ENCODE assay signal across 8 mouse cellular contexts in genomic region chr11:16871120-16871519, GRCm38 (mm10).
DNase-seq lines count a peak whose midpoint lies in the region; ATAC-seq and TF ChIP-seq lines count a peak whose summit lies in the region.

No protein-coding gene starts in this region.

- peak; percentile 64 for TF ChIP-seq CTCF in E14TG2a.4 (conservative IDR thresholded peaks at IDR 0.05; ENCODE audit: low read length)
- peak; percentile 64 for TF ChIP-seq CTCF in lung, adult 2 months (IDR thresholded peaks at IDR 0.05; ENCODE audit: insufficient read depth, low read length)

- peak; percentile 12 for DNase-seq in hindbrain, embryonic 11.5 days (ENCODE audit: low spot score)
- DNase-seq in hindbrain, embryonic 14.5 days (ENCODE audit: low spot score) = no peak
- peak; percentile 6 for DNase-seq in cerebellum, adult 11-12 months
- peak; percentile 65 for DNase-seq in intestine, embryonic 14.5 days (ENCODE audit: low spot score)
- peak; percentile 64 for DNase-seq in lung, adult 2 months
- peak; percentile 9 to 27 for DNase-seq in thymus, adult 18-20 months
- no peak for DNase-seq in layer of hippocampus, postnatal 25 days (ENCODE audit: extremely low spot score in 1 of 2, low spot score in 1 of 2)

- no peak overlapping the region for H3K4me2 ChIP-seq in hindbrain, embryonic 11.5 days (replicated peaks; ENCODE audit: low read depth, low read length)
- H3K4me2 ChIP-seq in hindbrain, embryonic 14.5 days (replicated peaks) = no peak overlapping the region
- H3K4me2 ChIP-seq in intestine, embryonic 14.5 days (ENCODE audit: low read length) = no peak overlapping the region

- no peaks in the 10 kb centered on the region for H3K4me1 ChIP-seq in hindbrain, embryonic 11.5 days (replicated peaks; ENCODE audit: control insufficient read depth, insufficient read depth, low read length)
- H3K4me1 ChIP-seq in hindbrain, embryonic 14.5 days (replicated peaks; ENCODE audit: control insufficient read depth, insufficient read depth, low read length) = no peaks in the 10 kb centered on the region; the same call in 1 of the 2 replicates
- peaks cover 23% of the 10 kb centered on the region for H3K4me1 ChIP-seq in E14TG2a.4 (replicated peaks; ENCODE audit: low read depth, low read length)
- H3K4me1 ChIP-seq in intestine, embryonic 14.5 days (replicated peaks; ENCODE audit: control insufficient read depth, insufficient read depth, low read length) = no peaks in the 10 kb centered on the region; the same call in 1 of the 2 replicates
- H3K4me1 ChIP-seq in lung, adult 2 months (ENCODE audit: control insufficient read depth, insufficient read depth, low read length) = no peaks in the 10 kb centered on the region

- 62% methylated on average over 5 of the region's 5 CpGs for WGBS in hindbrain, embryonic 11.5 days
- 74% methylated on average over 5 of the region's 5 CpGs for WGBS in hindbrain, embryonic 14.5 days
- WGBS in intestine, embryonic 14.5 days = 63% methylated on average over 5 of the region's 5 CpGs
- WGBS in lung, adult 2 months = 52% methylated on average over 5 of the region's 5 CpGs

- 0 out of 2 replicates have a peak, but pooled peaks have one; percentile 31 for ATAC-seq in hindbrain, embryonic 11.5 days (ENCODE audit: low FRiP score)
- no peak for ATAC-seq in hindbrain, embryonic 14.5 days (ENCODE audit: low FRiP score)
- ATAC-seq in intestine, embryonic 14.5 days (replicated peaks; ENCODE audit: low FRiP score, low TSS enrichment, low read depth) = no peak; the same call in 1 of the 2 replicates

- H3K27ac ChIP-seq in hindbrain, embryonic 11.5 days (ENCODE audit: low read depth, low read length) = no peak overlapping the region
- no peak overlapping the region for H3K27ac ChIP-seq in hindbrain, embryonic 14.5 days
- H3K27ac ChIP-seq in intestine, embryonic 14.5 days (ENCODE audit: low read depth) = no peak overlapping the region

- H3K9me3 ChIP-seq in hindbrain, embryonic 11.5 days (ENCODE audit: control insufficient read depth, low read length) = no peaks in the 10 kb centered on the region
- no peaks in the 10 kb centered on the region for H3K9me3 ChIP-seq in hindbrain, embryonic 14.5 days (ENCODE audit: control insufficient read depth, low read length)
- H3K9me3 ChIP-seq in E14TG2a.4 (ENCODE audit: low read length) = no peaks in the 10 kb centered on the region
- H3K9me3 ChIP-seq in intestine, embryonic 14.5 days (ENCODE audit: control insufficient read depth, low read length) = no peaks in the 10 kb centered on the region

- no peak overlapping the region for H3K4me3 ChIP-seq in hindbrain, embryonic 11.5 days (ENCODE audit: low read depth, low read length)
- no peak overlapping the region for H3K4me3 ChIP-seq in hindbrain, embryonic 14.5 days (replicated peaks; ENCODE audit: low read length)
- H3K4me3 ChIP-seq in E14TG2a.4 (replicated peaks; ENCODE audit: low read length) = no peak overlapping the region
- no peak overlapping the region for H3K4me3 ChIP-seq in intestine, embryonic 14.5 days (ENCODE audit: low read depth, low read length)
- H3K4me3 ChIP-seq in lung, adult 2 months (replicated peaks; ENCODE audit: extremely low read depth, low read depth, low read length) = no peak overlapping the region

- TF ChIP-seq POLR2A in lung, adult 2 months (IDR thresholded peaks at IDR 0.05; ENCODE audit: borderline replicate concordance, extremely low read depth, low read depth, low read length) = no peak

- no peaks in the 10 kb centered on the region for H3K27me3 ChIP-seq in hindbrain, embryonic 11.5 days (ENCODE audit: control insufficient read depth, insufficient read depth, low read length)
- H3K27me3 ChIP-seq in hindbrain, embryonic 14.5 days (ENCODE audit: control insufficient read depth, insufficient read depth, low read length) = no peaks in the 10 kb centered on the region
- no peaks in the 10 kb centered on the region for H3K27me3 ChIP-seq in E14TG2a.4 (ENCODE audit: insufficient read depth, low read length)
- no peaks in the 10 kb centered on the region for H3K27me3 ChIP-seq in intestine, embryonic 14.5 days (replicated peaks; ENCODE audit: control insufficient read depth, insufficient read depth, low read length)

- no peaks in the 10 kb centered on the region for H3K36me3 ChIP-seq in hindbrain, embryonic 11.5 days (ENCODE audit: control insufficient read depth, insufficient read depth, low read length)
- no peaks in the 10 kb centered on the region for H3K36me3 ChIP-seq in hindbrain, embryonic 14.5 days (replicated peaks; ENCODE audit: control insufficient read depth, insufficient read depth)
- H3K36me3 ChIP-seq in E14TG2a.4 (ENCODE audit: insufficient read depth, low read length) = no peaks in the 10 kb centered on the region
- H3K36me3 ChIP-seq in intestine, embryonic 14.5 days (ENCODE audit: control insufficient read depth, insufficient read depth, low read length) = peaks cover 22% of the 10 kb centered on the region; the same call in 1 of the 2 replicates

- H3K9ac ChIP-seq in hindbrain, embryonic 11.5 days (ENCODE audit: low read depth, low read length) = no peak overlapping the region
- H3K9ac ChIP-seq in hindbrain, embryonic 14.5 days = no peak overlapping the region
- no peak overlapping the region for H3K9ac ChIP-seq in intestine, embryonic 14.5 days (ENCODE audit: low read length)

Comparison
In these comparisons a context has a peak if more than half of its experiments do, and no peak if none do; other contexts are left out.
1. DNase-seq: peak in hindbrain, embryonic 11.5 days (single experiment), cerebellum, adult 11-12 months (single experiment), intestine, embryonic 14.5 days (single experiment), lung, adult 2 months (single experiment) and thymus, adult 18-20 months (2 of 2); none in hindbrain, embryonic 14.5 days (single experiment) and layer of hippocampus, postnatal 25 days (0 of 2).